Mouse (Mus musculus) megakaryocyte, embryonic 14.5 days (primary cell): ENCODE data around the gene Dock7.

Experiments
- FLI1 ChIP-seq: IDR thresholded peaks from 2 replicates; pipeline ENCODE4 v1.6.1; 2012; ENCODE audit warnings: low read length, inconsistent platforms, mixed read lengths
- GATA1 ChIP-seq: IDR thresholded peaks from 3 replicates; pipeline ENCODE4 v1.6.1; 2012; ENCODE audit warnings: mixed read lengths, low read length, inconsistent platforms, borderline replicate concordance

DNA sequence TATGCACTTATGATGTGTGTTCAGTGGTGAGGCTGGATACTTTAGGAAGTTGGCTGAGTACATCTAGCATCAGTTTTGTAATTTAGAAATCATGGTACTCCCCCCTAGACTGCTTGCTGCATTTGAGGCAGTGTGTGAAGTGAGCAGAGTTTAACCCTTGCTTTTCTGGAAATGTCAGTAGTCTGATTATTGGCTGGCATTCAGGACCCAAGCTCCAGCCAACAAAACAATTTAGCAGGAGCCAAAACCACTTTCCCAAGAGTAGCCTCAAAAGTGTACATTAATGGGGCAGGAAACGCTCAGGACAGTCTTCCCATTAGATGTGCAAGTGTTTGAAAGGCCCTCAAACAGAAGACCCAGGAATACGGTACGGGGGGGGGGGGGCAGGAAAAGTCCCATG lies 2.8 kb upstream of the Dock7 start:
- no peak for TF ChIP-seq GATA1
- no peak for TF ChIP-seq FLI1
